In genomic region chr11:43835880-43836740, GRCm38 (mm10) we compare ENCODE assay signal across 8 mouse cellular contexts.
DNase-seq lines count a peak whose midpoint lies in the region; ATAC-seq lines count a peak whose summit lies in the region.

No protein-coding gene starts in this region.

- H3K4me1 ChIP-seq in hindbrain, embryonic 12.5 days, result 0 out of 2 replicates have a peak, but pooled peaks cover 5% of the 10 kb centered on the region
- H3K4me1 ChIP-seq in lung, embryonic 16.5 days (replicated peaks; ENCODE audit: control insufficient read depth, insufficient read depth, low read length), result peaks cover 4% of the 10 kb centered on the region; the same call in 1 of the 2 replicates

- H3K4me2 ChIP-seq in hindbrain, embryonic 12.5 days (replicated peaks), result peak overlapping the region; percentile 75
- H3K4me2 ChIP-seq in lung, embryonic 16.5 days (ENCODE audit: low read depth, low read length), result peak overlapping the region; percentile 72

- peak; percentile 87 for DNase-seq in Muller cell, postnatal 12 days (ENCODE audit: inconsistent ontology term)
- DNase-seq in cerebellum, postnatal 25 days, result peak; percentile 62 to 79
- peak; percentile 79 to 80 for DNase-seq in frontal cortex, postnatal 36 days (ENCODE audit: low spot score in 2 of 2)
- DNase-seq in layer of hippocampus, postnatal 25 days (ENCODE audit: extremely low spot score in 1 of 2, low spot score in 1 of 2), result peak; percentile 44 to 67
- peak; percentile 11 for DNase-seq in retina, adult 2 months (ENCODE audit: low read depth, low spot score)
- peak; percentile 68 for DNase-seq in thymus, postnatal 4 days

- peak; percentile 98 for ATAC-seq in hindbrain, embryonic 12.5 days (ENCODE audit: low FRiP score)
- peak; percentile 95 for ATAC-seq in lung, embryonic 16.5 days (ENCODE audit: low read depth)

- WGBS in hindbrain, embryonic 12.5 days, result 5% methylated on average over 67 of the region's 68 CpGs
- WGBS in lung, embryonic 16.5 days, result 7% methylated on average over 41 of the region's 68 CpGs

- peak overlapping the region; percentile 59 for H3K4me3 ChIP-seq in hindbrain, embryonic 12.5 days
- H3K4me3 ChIP-seq in lung, embryonic 16.5 days (ENCODE audit: low read length), result peak overlapping the region; percentile 62

- peaks cover 26% of the 10 kb centered on the region for H3K27me3 ChIP-seq in hindbrain, embryonic 12.5 days
- H3K27me3 ChIP-seq in lung, embryonic 16.5 days (ENCODE audit: control insufficient read depth, insufficient read depth, low read depth, low read length), result peaks cover 19% of the 10 kb centered on the region

- no peaks in the 10 kb centered on the region for H3K9me3 ChIP-seq in hindbrain, embryonic 12.5 days (replicated peaks)
- H3K9me3 ChIP-seq in lung, embryonic 16.5 days (ENCODE audit: control insufficient read depth, low read length), result no peaks in the 10 kb centered on the region

- peak overlapping the region; percentile 66 for H3K9ac ChIP-seq in hindbrain, embryonic 12.5 days
- peak overlapping the region; percentile 74 for H3K9ac ChIP-seq in lung, embryonic 16.5 days (ENCODE audit: low read length)

- no peaks in the 10 kb centered on the region for H3K36me3 ChIP-seq in hindbrain, embryonic 12.5 days
- no peaks in the 10 kb centered on the region for H3K36me3 ChIP-seq in lung, embryonic 16.5 days (ENCODE audit: control insufficient read depth, insufficient read depth, low read length)

- H3K27ac ChIP-seq in hindbrain, embryonic 12.5 days, result no peak overlapping the region
- H3K27ac ChIP-seq in lung, embryonic 16.5 days (ENCODE audit: low read length), result no peak overlapping the region

Comparison
In these comparisons a context has a peak if more than half of its experiments do, and no peak if none do; other contexts are left out.
1. DNase-seq: peak in every context shown above with its lines; median percentile 87 in Muller cell, postnatal 12 days; 80 in frontal cortex, postnatal 36 days; 70 in cerebellum, postnatal 25 days; 68 in thymus, postnatal 4 days; 56 in layer of hippocampus, postnatal 25 days; 11 in retina, adult 2 months.